Mouse (Mus musculus): ENCODE data around the gene Itpr2.

GRCm38 (mm10) chr6:146125621-146126020, 376.4 kb downstream of the Itpr2 start:
- no peak for TF ChIP-seq CTCF (IDR thresholded peaks at IDR 0.05; ENCODE audit: control insufficient read depth, insufficient read depth, low read length)
- no peak for TF ChIP-seq POLR2A (IDR thresholded peaks at IDR 0.05; ENCODE audit: borderline replicate concordance, control insufficient read depth, low read depth, low read length)

All from bone marrow, adult 2 months (tissue).